Comparison of ENCODE assay signal across 23 mouse cellular contexts in genomic region chr13:45330561-45330960, GRCm38 (mm10). TPM values are rescaled to one million over a fixed set of nuclear protein-coding genes. Genes with fewer than 3 reads are reported as not detected.
DNase-seq lines count a peak whose midpoint lies in the region; TF ChIP-seq lines count a peak whose summit lies in the region.
"Had no signal": no experiment of that assay in that cellular context is flagged by ENCODE, and none has a peak within 500 bp of the region (broad histone marks: within the 10 kb centered on the region; RNA-seq: fewer than 3 reads in every experiment).

No protein-coding gene starts in this region.

- no peak overlapping the region for H3K4me3 ChIP-seq in heart, embryonic 10.5 days
- no peak overlapping the region for H3K4me3 ChIP-seq in lung, adult 2 months (replicated peaks; ENCODE audit: extremely low read depth, low read depth, low read length)
- H3K4me3 ChIP-seq: embryonic facial prominence, embryonic 13.5 days; erythroblast, embryonic 14.5 days; forebrain, embryonic 13.5 days; heart, embryonic 13.5 days; hindbrain, embryonic 15.5 days; liver, embryonic 13.5 days; midbrain, embryonic 12.5 days; neural tube, embryonic 15.5 days had no signal

- TF ChIP-seq POLR2A in lung, adult 2 months (IDR thresholded peaks at IDR 0.05; ENCODE audit: borderline replicate concordance, extremely low read depth, low read depth, low read length): no peak

- H3K9me3 ChIP-seq in heart, embryonic 10.5 days: no peaks in the 10 kb centered on the region
- H3K9me3 ChIP-seq: embryonic facial prominence, embryonic 13.5 days; forebrain, embryonic 13.5 days; heart, embryonic 13.5 days; hindbrain, embryonic 15.5 days; liver, embryonic 13.5 days; midbrain, embryonic 12.5 days; neural tube, embryonic 15.5 days had no signal

- 72% methylated on average over 8 of the region's 8 CpGs for WGBS in heart, embryonic 10.5 days
- WGBS in lung, adult 2 months: 70% methylated on average over 8 of the region's 8 CpGs

- H3K36me3 ChIP-seq in heart, embryonic 10.5 days: no peaks in the 10 kb centered on the region
- H3K36me3 ChIP-seq: embryonic facial prominence, embryonic 13.5 days; heart, embryonic 13.5 days; hindbrain, embryonic 15.5 days; liver, embryonic 13.5 days; midbrain, embryonic 12.5 days; neural tube, embryonic 15.5 days had no signal

- peak; percentile 46 to 76 for DNase-seq in cerebellum, postnatal 10 days
- DNase-seq in cerebellum, adult 18-20 months: no peak
- peak; percentile 1 for DNase-seq in heart, postnatal 25 days (ENCODE audit: low spot score)
- no peak for DNase-seq in heart, embryonic 10.5 days (ENCODE audit: low spot score)
- DNase-seq in right cerebral cortex, postnatal 10 days (ENCODE audit: low spot score in 2 of 2): peak; percentile 36 to 38
- DNase-seq in right cerebral cortex, postnatal 25 days: no peak
- peak; percentile 20 for DNase-seq in skeletal muscle tissue, adult 2 months (ENCODE audit: low read depth, low spot score)
- DNase-seq in lung, adult 2 months: no peak
- DNase-seq: cerebellum, adult 11-12 months; cerebellum, postnatal 36 days; embryo, embryonic 11 days; heart, postnatal 4 days; kidney, adult 9 months; kidney, postnatal 36 days; liver, embryonic 13.5 days; retina, postnatal 1 day had no signal

- no peaks in the 10 kb centered on the region for H3K4me1 ChIP-seq in heart, embryonic 10.5 days
- no peaks in the 10 kb centered on the region for H3K4me1 ChIP-seq in lung, adult 2 months (ENCODE audit: control insufficient read depth, insufficient read depth, low read length)
- H3K4me1 ChIP-seq: forebrain, embryonic 13.5 days; heart, embryonic 13.5 days; hindbrain, embryonic 15.5 days; liver, embryonic 13.5 days; midbrain, embryonic 12.5 days; neural tube, embryonic 15.5 days had no signal

- intact Hi-C loops in heart, postnatal 25 days (cut with DNase I): no loop called here

- H3K27me3 ChIP-seq in heart, embryonic 10.5 days (ENCODE audit: insufficient read depth, poor library complexity, severe bottlenecking): no peaks in the 10 kb centered on the region
- H3K27me3 ChIP-seq: embryonic facial prominence, embryonic 13.5 days; forebrain, embryonic 13.5 days; heart, embryonic 13.5 days; hindbrain, embryonic 15.5 days; midbrain, embryonic 12.5 days; neural tube, embryonic 15.5 days had no signal

- no peak for TF ChIP-seq CTCF in lung, adult 2 months (IDR thresholded peaks at IDR 0.05; ENCODE audit: insufficient read depth, low read length)

- no peak overlapping the region for H3K27ac ChIP-seq in heart, embryonic 10.5 days
- H3K27ac ChIP-seq: forebrain, embryonic 13.5 days; heart, embryonic 13.5 days; hindbrain, embryonic 15.5 days; liver, embryonic 13.5 days; midbrain, embryonic 12.5 days; neural tube, embryonic 15.5 days had no signal

RNA-seq across cellular contexts. Expression of gene Mylip, which starts 59.0 kb away (rescaled TPM):
- total RNA-seq in heart, postnatal 25 days (2021): 10 to 100 TPM; 14.6 to 18.3 TPM
- 5.2 and 8.2 TPM in 2 replicates for polyA plus RNA-seq in heart, embryonic 10.5 days (2016; fragmentation: Nextera tagmentation; extraction: Ambion mirVana)
- 19.1 and 27.1 TPM in 2 replicates for polyA plus RNA-seq in lung, adult 2 months (2012; rRNA removed)

Comparison
In these comparisons a context has a peak if more than half of its experiments do, and no peak if none do; other contexts are left out.
1. DNase-seq: peak in cerebellum, postnatal 10 days (2 of 2), heart, postnatal 25 days (single experiment), right cerebral cortex, postnatal 10 days (2 of 2) and skeletal muscle tissue, adult 2 months (single experiment); none in cerebellum, adult 18-20 months (0 of 2), heart, embryonic 10.5 days (single experiment), right cerebral cortex, postnatal 25 days (single experiment) and lung, adult 2 months (single experiment).